Mouse (Mus musculus) intestine, embryonic 16.5 days (tissue): ENCODE measurements around the gene Il17rd. TPM values are rescaled to one million over a fixed set of nuclear protein-coding genes. Genes with fewer than 3 reads are reported as not detected.

Experiments
- ATAC-seq: fragments of 200-750 bp; cut with Nextera tagmentation; 2 replicates; pipeline ENCODE4 v1.8.0; 2017; ENCODE audit warnings: moderate TSS enrichment, moderate library complexity
- H3K27ac ChIP-seq: fragments of 300-500 bp; sonication (generic); 2 replicates; pipeline ENCODE4 v1.5.1; 2014; ENCODE audit warnings: mild to moderate bottlenecking, low read length
- H3K27me3 ChIP-seq: fragments of 300-500 bp; sonication (generic); replicated peaks from 2 replicates; pipeline ENCODE4 v1.6.1; 2014; ENCODE audit warnings: low read length, control low read depth, mixed read lengths; ENCODE audit not compliant: control insufficient read depth, insufficient read depth
- H3K36me3 ChIP-seq: fragments of 300-500 bp; sonication (generic); 2 replicates; pipeline ENCODE4 v1.6.1; 2014; ENCODE audit warnings: low read length, control low read depth; ENCODE audit not compliant: control insufficient read depth, insufficient read depth
- H3K4me1 ChIP-seq: fragments of 300-500 bp; sonication (generic); 2 replicates; pipeline ENCODE4 v1.6.1; 2014; ENCODE audit warnings: low read length, control low read depth, mixed read lengths; ENCODE audit not compliant: control insufficient read depth, insufficient read depth
- H3K4me2 ChIP-seq: fragments of 300-500 bp; sonication (generic); 2 replicates; pipeline ENCODE4 v1.6.1; 2014; ENCODE audit warnings: low read depth, low read length, control low read depth
- H3K4me3 ChIP-seq: fragments of 300-500 bp; sonication (generic); 2 replicates; pipeline ENCODE4 v1.5.1; 2014; ENCODE audit warnings: mild to moderate bottlenecking, low read length
- H3K9ac ChIP-seq: fragments of 300-500 bp; sonication (generic); 2 replicates; pipeline ENCODE4 v1.6.1; 2014; ENCODE audit warnings: low read depth, low read length
- H3K9me3 ChIP-seq: fragments of 300-500 bp; sonication (generic); 2 replicates; pipeline ENCODE4 v1.6.1; 2016; ENCODE audit warnings: low read length, control low read depth; ENCODE audit not compliant: control insufficient read depth
- WGBS: fragments of 180-500 bp; shearing (Covaris S2); extraction: QIAGEN DNeasy Blood & Tissue Kit; methylation state at CpG from one replicate; pipeline ENCODE4 v1.1.7; 2014; 5-methylcytosine and 5-hydroxymethylcytosine counted together
- polyA plus RNA-seq: library from polyadenylated mRNA; unstranded; fragments of >200 nt; fragmentation: Nextera tagmentation; extraction: Ambion mirVana; gene quantifications from 2 replicates; pipeline ENCODE4 v1.2.1, GENCODE M21; 2015

The Il17rd gene
- polyA plus RNA-seq, 1 experiment from 2014 or later, result 1.4 TPM

- ATAC-seq, result peak; percentile 50
These were observed 106.7 kb downstream of the Il17rd start for GRCm38 (mm10) chr14:27145171-27146045.

GRCm38 (mm10) chr14:27147726-27148125, 109.0 kb downstream of the Il17rd start:
- ATAC-seq, result no peak
- no peak overlapping the region for H3K4me3 ChIP-seq
- no peaks in the 10 kb centered on the region for H3K36me3 ChIP-seq
- H3K27me3 ChIP-seq, result no peaks in the 10 kb centered on the region
- WGBS, result 86% methylated on average over 7 of the region's 7 CpGs
- no peak overlapping the region for H3K4me2 ChIP-seq
- H3K9ac ChIP-seq, result no peak overlapping the region
- H3K27ac ChIP-seq, result no peak overlapping the region
- H3K4me1 ChIP-seq, result peaks cover 15% of the 10 kb centered on the region; the same call in 1 of the 2 replicates
- no peaks in the 10 kb centered on the region for H3K9me3 ChIP-seq

More at GRCm38 (mm10) chr14:27145171-27146045, 106.7 kb downstream of the Il17rd start:
- Histone ChIP-seq H3K27ac (peak overlapping the region; percentile 26; the same call in 1 of the 2 replicates), H3K9me3 (no peaks in the 10 kb centered on the region), H3K27me3 (no peaks in the 10 kb centered on the region), H3K4me2 (no peak overlapping the region), H3K4me1 (peaks cover 12% of the 10 kb centered on the region; the same call in 1 of the 2 replicates), H3K9ac (no peak overlapping the region), H3K4me3 (no peak overlapping the region), H3K36me3 (no peaks in the 10 kb centered on the region)
- WGBS, result 50% methylated on average over 8 of the region's 8 CpGs

GRCm38 (mm10) chr14:27149401-27149800, 110.7 kb downstream of the Il17rd start:
- Histone ChIP-seq H3K9ac (no peak overlapping the region), H3K9me3 (no peaks in the 10 kb centered on the region), H3K4me2 (no peak overlapping the region), H3K4me3 (no peak overlapping the region), H3K36me3 (no peaks in the 10 kb centered on the region), H3K4me1 (peaks cover 15% of the 10 kb centered on the region; the same call in 1 of the 2 replicates), H3K27me3 (no peaks in the 10 kb centered on the region), H3K27ac (no peak overlapping the region)
- ATAC-seq, result no peak
- 94% methylated on average over 5 of the region's 5 CpGs for WGBS

DNA sequence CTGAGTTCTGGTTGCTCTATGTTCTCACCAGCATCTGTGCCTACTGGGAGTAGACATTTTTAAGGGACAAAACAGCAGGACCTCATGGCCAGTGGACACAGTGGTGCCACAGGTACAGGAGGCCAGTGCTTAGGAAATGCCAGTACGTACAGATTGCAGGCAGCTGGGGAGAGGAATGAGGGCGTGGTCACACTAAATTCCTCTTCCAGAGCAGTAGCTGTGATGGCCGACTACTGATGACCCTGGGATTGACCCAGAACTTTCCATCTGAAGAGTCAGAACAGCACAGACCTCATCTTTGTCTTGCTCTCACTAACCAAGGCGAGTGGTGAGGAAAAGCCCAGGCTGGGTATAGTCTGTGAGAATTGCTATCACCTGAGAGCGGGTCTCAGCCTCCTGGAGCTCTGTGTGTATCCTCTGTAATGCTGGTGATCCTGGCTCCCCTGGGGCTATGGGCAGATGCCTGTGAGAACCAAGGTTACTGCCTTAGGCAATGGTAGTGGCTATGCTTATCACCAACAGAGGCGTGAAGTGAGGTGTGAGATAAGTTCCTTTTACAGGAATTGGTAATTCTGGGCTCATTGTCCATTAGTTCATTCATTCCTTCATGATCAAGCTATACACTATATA, 111.4 kb downstream of the Il17rd start:
- no peak overlapping the region for H3K27ac ChIP-seq
- no peak overlapping the region for H3K4me3 ChIP-seq
- no peaks in the 10 kb centered on the region for H3K36me3 ChIP-seq
- no peaks in the 10 kb centered on the region for H3K9me3 ChIP-seq
- H3K4me1 ChIP-seq, result peaks cover 10% of the 10 kb centered on the region; the same call in 1 of the 2 replicates
- 58% methylated on average over 6 of the region's 6 CpGs for WGBS
- ATAC-seq, result no peak
- H3K4me2 ChIP-seq, result no peak overlapping the region
- H3K27me3 ChIP-seq, result no peaks in the 10 kb centered on the region
- no peak overlapping the region for H3K9ac ChIP-seq

DNA sequence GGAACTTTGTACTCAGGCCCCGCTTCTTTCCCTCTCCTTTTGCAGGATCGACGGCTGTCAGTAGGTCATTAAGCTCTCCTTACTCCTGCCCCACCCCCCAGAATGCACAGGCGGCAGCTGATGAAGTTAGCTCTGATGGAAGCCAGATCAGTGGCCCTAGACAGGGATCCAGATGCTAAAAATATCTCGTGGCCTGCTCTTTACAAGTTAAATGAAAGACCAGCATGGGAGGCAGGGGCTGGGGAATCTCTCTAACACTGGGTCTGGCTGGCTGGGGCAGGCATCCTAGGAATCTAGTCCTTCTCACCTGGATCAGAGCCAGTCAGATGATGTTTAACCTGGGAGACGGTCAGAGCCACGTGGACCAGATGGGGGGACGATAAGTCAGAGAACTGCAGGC, 112.7 kb downstream of the Il17rd start:
- peak; percentile 53 for ATAC-seq
- Histone ChIP-seq H3K4me3 (no peak overlapping the region), H3K4me2 (no peak overlapping the region), H3K4me1 (peaks cover 3% of the 10 kb centered on the region; the same call in 1 of the 2 replicates), H3K9ac (no peak overlapping the region), H3K36me3 (no peaks in the 10 kb centered on the region), H3K9me3 (no peaks in the 10 kb centered on the region), H3K27me3 (no peaks in the 10 kb centered on the region), H3K27ac (peak overlapping the region; percentile 6; the same call in 1 of the 2 replicates)
- 18% methylated on average over 8 of the region's 8 CpGs for WGBS

GRCm38 (mm10) chr14:27155088-27155487, 116.3 kb downstream of the Il17rd start:
- no peak for ATAC-seq
- 71% methylated on average over 6 of the region's 6 CpGs for WGBS

GRCm38 (mm10) chr14:27156032-27156431, 117.3 kb downstream of the Il17rd start:
- Histone ChIP-seq H3K9ac (no peak overlapping the region), H3K9me3 (no peaks in the 10 kb centered on the region), H3K36me3 (no peaks in the 10 kb centered on the region), H3K27me3 (no peaks in the 10 kb centered on the region), H3K27ac (no peak overlapping the region), H3K4me2 (no peak overlapping the region), H3K4me3 (no peak overlapping the region), H3K4me1 (peaks cover 3% of the 10 kb centered on the region; the same call in 1 of the 2 replicates)
- ATAC-seq, result no peak
- WGBS, result 86% methylated on average over 6 of the region's 6 CpGs

More at GRCm38 (mm10) chr14:27155088-27155487, 116.3 kb downstream of the Il17rd start:
- H3K4me2 ChIP-seq, result no peak overlapping the region
- no peak overlapping the region for H3K27ac ChIP-seq
- H3K4me1 ChIP-seq, result peaks cover 3% of the 10 kb centered on the region; the same call in 1 of the 2 replicates
- no peaks in the 10 kb centered on the region for H3K27me3 ChIP-seq
- no peak overlapping the region for H3K4me3 ChIP-seq
- H3K9ac ChIP-seq, result no peak overlapping the region
- no peaks in the 10 kb centered on the region for H3K36me3 ChIP-seq
- no peaks in the 10 kb centered on the region for H3K9me3 ChIP-seq

Other genes starting within 250 kb of the Il17rd start
- gene Asb14, start 144.4 kb upstream of the Il17rd start, polyA plus RNA-seq, result not detected in 2 replicates
- 20.6 and 21.0 TPM in 2 replicates for gene Appl1, start 67.7 kb upstream of the Il17rd start, polyA plus RNA-seq
- gene Hesx1, start 44.5 kb upstream of the Il17rd start, polyA plus RNA-seq, result 0.23 and 0.42 TPM in 2 replicates
- 12.0 and 13.0 TPM in 2 replicates for gene Arhgef3, start 76.0 kb downstream of the Il17rd start, polyA plus RNA-seq